Mouse (Mus musculus) forebrain, embryonic 14.5 days (tissue): ENCODE measurements at regions not wholly inside any gene's neighbourhood (a gene's known extent, or its start where the extent isn't known, plus 50 kb on each side); places are given as distances from the start of the nearest gene placed in this dataset.

ENCODE experiments used
- ATAC-seq: fragments of 200-750 bp; cut with Nextera tagmentation; 2 replicates; pipeline ENCODE4 v1.8.0; 2017; ENCODE audit warnings: mild to moderate bottlenecking, moderate library complexity
- DNase-seq: peaks from one replicate; pipeline ENCODE4 v3.0.0-alpha.2; 2015; ENCODE audit warnings: low spot score
- H3K27ac ChIP-seq: fragments of 300-500 bp; sonication (generic); 2 replicates; pipeline ENCODE4 v1.5.1; 2014; ENCODE audit warnings: low read depth, mild to moderate bottlenecking, control low read depth, low read length, moderate library complexity
- H3K27me3 ChIP-seq: fragments of 300-500 bp; sonication (generic); replicated peaks from 2 replicates; pipeline ENCODE4 v1.6.1; 2014; ENCODE audit warnings: low read length, control low read depth, mixed read lengths; ENCODE audit not compliant: control insufficient read depth, insufficient read depth
- H3K36me3 ChIP-seq: fragments of 300-500 bp; sonication (generic); 2 replicates; pipeline ENCODE4 v1.6.1; 2014; ENCODE audit warnings: low read length, control low read depth; ENCODE audit not compliant: control insufficient read depth, insufficient read depth
- H3K4me1 ChIP-seq: fragments of 300-500 bp; sonication (generic); 2 replicates; pipeline ENCODE4 v1.6.1; 2014; ENCODE audit warnings: antibody characterized with exemption, low read length, control low read depth; ENCODE audit not compliant: control insufficient read depth, insufficient read depth
- H3K4me2 ChIP-seq: fragments of 300-500 bp; sonication (generic); 2 replicates; pipeline ENCODE4 v1.6.1; 2014; ENCODE audit warnings: mild to moderate bottlenecking, control low read depth, low read length
- H3K4me3 ChIP-seq: fragments of 300-500 bp; sonication (generic); 2 replicates; pipeline ENCODE4 v1.5.1; 2014; ENCODE audit warnings: low read depth, low read length, control low read depth
- H3K9ac ChIP-seq: fragments of 300-500 bp; sonication (generic); 2 replicates; pipeline ENCODE4 v1.6.1; 2014; ENCODE audit warnings: mild to moderate bottlenecking, low read length, control low read depth, moderate library complexity
- H3K9me3 ChIP-seq: fragments of 300-500 bp; sonication (generic); replicated peaks from 2 replicates; pipeline ENCODE4 v1.6.1; 2016; ENCODE audit warnings: low read length, control low read depth, mixed read lengths; ENCODE audit not compliant: control insufficient read depth
- WGBS: fragments of 180-500 bp; shearing (Covaris S2); extraction: QIAGEN DNeasy Blood & Tissue Kit; methylation state at CpG from one replicate; pipeline ENCODE4 v1.1.7; 2014; 5-methylcytosine and 5-hydroxymethylcytosine counted together

GRCm38 (mm10) chr8:96834673-96835072 is 946.3 kb upstream of the Got2 start:
- Histone ChIP-seq H3K27ac (no peak overlapping the region), H3K27me3 (no peaks in the 10 kb centered on the region), H3K4me3 (no peak overlapping the region), H3K4me1 (no peaks in the 10 kb centered on the region), H3K9ac (no peak overlapping the region), H3K4me2 (no peak overlapping the region), H3K36me3 (no peaks in the 10 kb centered on the region), H3K9me3 (no peaks in the 10 kb centered on the region)
- DNase-seq (no peak), ATAC-seq (no peak)
- WGBS = 13% methylated on average over 2 of the region's 2 CpGs

GRCm38 (mm10) chr8:96829253-96829652 is 940.9 kb upstream of the Got2 start:
- Histone ChIP-seq H3K9me3 (no peaks in the 10 kb centered on the region), H3K27ac (no peak overlapping the region), H3K4me1 (no peaks in the 10 kb centered on the region), H3K4me3 (no peak overlapping the region), H3K27me3 (no peaks in the 10 kb centered on the region), H3K9ac (no peak overlapping the region), H3K4me2 (no peak overlapping the region), H3K36me3 (no peaks in the 10 kb centered on the region)
- no peak for ATAC-seq
- WGBS = 84% methylated on average over 1 of the region's 1 CpGs
- no peak for DNase-seq

- H3K9ac ChIP-seq = no peak overlapping the region
- no peaks in the 10 kb centered on the region for H3K9me3 ChIP-seq
- H3K27me3 ChIP-seq = no peaks in the 10 kb centered on the region
- H3K4me2 ChIP-seq = no peak overlapping the region
- no peak overlapping the region for H3K27ac ChIP-seq
- H3K4me3 ChIP-seq = no peak overlapping the region
- WGBS = 90% methylated on average over 1 of the region's 1 CpGs
- ATAC-seq (no peak), DNase-seq (no peak)
- H3K4me1 ChIP-seq = no peaks in the 10 kb centered on the region
- H3K36me3 ChIP-seq = no peaks in the 10 kb centered on the region
Measured at GRCm38 (mm10) chr8:96810550-96810949, 922.2 kb upstream of the Got2 start.
